In genomic region chr13:15461926-15462325, GRCm38 (mm10) we compare ENCODE assay signal across 10 mouse cellular contexts. TPM values are rescaled to one million over a fixed set of nuclear protein-coding genes. Genes with fewer than 3 reads are reported as not detected.
DNase-seq lines count a peak whose midpoint lies in the region; ATAC-seq lines count a peak whose summit lies in the region.
"Had no signal": no experiment of that assay in that cellular context is flagged by ENCODE, and none has a peak within 500 bp of the region (broad histone marks: within the 10 kb centered on the region; RNA-seq: fewer than 3 reads in every experiment).

No protein-coding gene starts in this region.

- H3K4me2 ChIP-seq in heart, embryonic 13.5 days = peak overlapping the region; percentile 88
- peak overlapping the region; percentile 90 for H3K4me2 ChIP-seq in hindbrain, embryonic 12.5 days (replicated peaks)
- peak overlapping the region; percentile 90 for H3K4me2 ChIP-seq in midbrain, embryonic 13.5 days (replicated peaks)

- DNase-seq in heart, adult 8-10 months (ENCODE audit: low spot score) = no peak
- no peak for DNase-seq in embryonic facial prominence, embryonic 10.5 days (ENCODE audit: low spot score)
- DNase-seq in spleen, postnatal 14 days (ENCODE audit: low spot score in 2 of 2) = no peak
- no peak for DNase-seq in ovary, adult 18-20 months (ENCODE audit: low spot score)
- no peak for DNase-seq in cerebellum, postnatal 25 days
- DNase-seq: cerebellum, adult 18-20 months had no signal

- H3K4me1 ChIP-seq in heart, embryonic 13.5 days = peaks cover 16% of the 10 kb centered on the region
- peaks cover 30% of the 10 kb centered on the region for H3K4me1 ChIP-seq in embryonic facial prominence, embryonic 10.5 days
- H3K4me1 ChIP-seq in hindbrain, embryonic 12.5 days = peaks cover 26% of the 10 kb centered on the region; the same call in 1 of the 2 replicates
- peaks cover 35% of the 10 kb centered on the region for H3K4me1 ChIP-seq in midbrain, embryonic 13.5 days (replicated peaks)

- H3K36me3 ChIP-seq in heart, embryonic 13.5 days = no peaks in the 10 kb centered on the region
- H3K36me3 ChIP-seq in embryonic facial prominence, embryonic 10.5 days (replicated peaks) = no peaks in the 10 kb centered on the region
- H3K36me3 ChIP-seq in hindbrain, embryonic 12.5 days = no peaks in the 10 kb centered on the region
- H3K36me3 ChIP-seq in midbrain, embryonic 13.5 days = no peaks in the 10 kb centered on the region

- peak overlapping the region; percentile 94 for H3K27ac ChIP-seq in heart, embryonic 13.5 days (replicated peaks)
- H3K27ac ChIP-seq in embryonic facial prominence, embryonic 10.5 days (replicated peaks) = peak overlapping the region; percentile 99
- peak overlapping the region; percentile 96 for H3K27ac ChIP-seq in hindbrain, embryonic 12.5 days
- H3K27ac ChIP-seq in midbrain, embryonic 13.5 days = no peak overlapping the region
- H3K27ac ChIP-seq: liver, embryonic 14.5 days had no signal

- H3K9ac ChIP-seq in heart, embryonic 13.5 days = peak overlapping the region; percentile 90; the same call in 1 of the 2 replicates
- H3K9ac ChIP-seq in hindbrain, embryonic 12.5 days = no peak overlapping the region
- H3K9ac ChIP-seq in midbrain, embryonic 13.5 days (replicated peaks) = no peak overlapping the region
- H3K9ac ChIP-seq: liver, embryonic 14.5 days had no signal

- 23% methylated on average over 7 of the region's 7 CpGs for WGBS in heart, embryonic 13.5 days
- WGBS in embryonic facial prominence, embryonic 10.5 days = 22% methylated on average over 7 of the region's 7 CpGs
- WGBS in hindbrain, embryonic 12.5 days = 24% methylated on average over 7 of the region's 7 CpGs
- WGBS in midbrain, embryonic 13.5 days = 17% methylated on average over 7 of the region's 7 CpGs

- no peak for ATAC-seq in heart, embryonic 13.5 days (ENCODE audit: extremely low read depth, insufficient number of reproducible peaks, low FRiP score, low TSS enrichment)
- no peak for ATAC-seq in hindbrain, embryonic 12.5 days (ENCODE audit: low FRiP score)
- ATAC-seq in midbrain, embryonic 13.5 days = no peak

- H3K9me3 ChIP-seq in heart, embryonic 13.5 days = no peaks in the 10 kb centered on the region
- no peaks in the 10 kb centered on the region for H3K9me3 ChIP-seq in embryonic facial prominence, embryonic 10.5 days
- H3K9me3 ChIP-seq in hindbrain, embryonic 12.5 days (replicated peaks) = no peaks in the 10 kb centered on the region
- H3K9me3 ChIP-seq in midbrain, embryonic 13.5 days = no peaks in the 10 kb centered on the region

- peak overlapping the region; percentile 83 for H3K4me3 ChIP-seq in heart, embryonic 13.5 days
- peak overlapping the region; percentile 96 for H3K4me3 ChIP-seq in embryonic facial prominence, embryonic 10.5 days
- peak overlapping the region; percentile 58 for H3K4me3 ChIP-seq in hindbrain, embryonic 12.5 days
- H3K4me3 ChIP-seq in midbrain, embryonic 13.5 days (replicated peaks) = peak overlapping the region; percentile 79

- peaks cover 48% of the 10 kb centered on the region for H3K27me3 ChIP-seq in heart, embryonic 13.5 days (replicated peaks)
- no peaks in the 10 kb centered on the region for H3K27me3 ChIP-seq in embryonic facial prominence, embryonic 10.5 days (replicated peaks; ENCODE audit: low read depth, poor library complexity, severe bottlenecking)
- peaks cover 15% of the 10 kb centered on the region for H3K27me3 ChIP-seq in hindbrain, embryonic 12.5 days
- H3K27me3 ChIP-seq in midbrain, embryonic 13.5 days = peaks cover 34% of the 10 kb centered on the region

RNA-seq across cellular contexts. Expression of gene Gli3, which starts 1.1 kb away (rescaled TPM):
- 6.2 and 7.4 TPM in 2 replicates for polyA plus RNA-seq in heart, embryonic 13.5 days (2015; fragmentation: Nextera tagmentation; extraction: Ambion mirVana)
- 1 to 10 TPM; 1.3 to 2.1 (median 1.8) TPM for total RNA-seq in heart, adult 8-10 months (2022)
- polyA plus RNA-seq in embryonic facial prominence, embryonic 10.5 days (2016; fragmentation: Nextera tagmentation; extraction: Ambion mirVana) = 33.9 and 35.4 TPM in 2 replicates
- 25.8 and 26.9 TPM in 2 replicates for polyA plus RNA-seq in hindbrain, embryonic 12.5 days (2016; fragmentation: Nextera tagmentation; extraction: Ambion mirVana)
- polyA plus RNA-seq in midbrain, embryonic 13.5 days (2015; fragmentation: Nextera tagmentation; extraction: Ambion mirVana) = 15.8 and 17.6 TPM in 2 replicates
